Mouse (Mus musculus): ENCODE data around the gene Scamp1. TPM values are rescaled to one million over a fixed set of nuclear protein-coding genes. Genes with fewer than 3 reads are reported as not detected.
A peak's percentile ranks its signal among the peaks of the same experiment; 100 is the strongest.

Gene Scamp1
- polyA plus RNA-seq, 1 experiment from 2014 or later: 29.6 TPM

- H3K9me3 ChIP-seq (ENCODE audit: control insufficient read depth, low read length): no peaks in the 10 kb centered on the region
- ATAC-seq (ENCODE audit: insufficient number of reproducible peaks, low FRiP score, low TSS enrichment, low read depth) (no peak), DNase-seq (ENCODE audit: low spot score) (no peak)
- H3K27ac ChIP-seq (replicated peaks; ENCODE audit: low read depth, low read length): no peak overlapping the region
- peaks cover 7% of the 10 kb centered on the region for H3K4me1 ChIP-seq (ENCODE audit: control insufficient read depth, insufficient read depth, low read length)
- no peak overlapping the region for H3K4me3 ChIP-seq (ENCODE audit: low read depth, low read length)
- H3K4me2 ChIP-seq (ENCODE audit: low read depth, severe bottlenecking): no peak overlapping the region
- no peaks in the 10 kb centered on the region for H3K27me3 ChIP-seq (ENCODE audit: control insufficient read depth, insufficient read depth, low read length)
- 79% methylated on average over 6 of the region's 6 CpGs for WGBS
- no peaks in the 10 kb centered on the region for H3K36me3 ChIP-seq (ENCODE audit: control insufficient read depth, insufficient read depth, low read length)
- no peak overlapping the region for H3K9ac ChIP-seq (ENCODE audit: low read length)
Measured at GRCm38 (mm10) chr13:94164501-94164900, 121.2 kb downstream of the Scamp1 start.

- H3K27ac ChIP-seq (replicated peaks; ENCODE audit: low read depth, low read length): peak overlapping the region; percentile 69
- ATAC-seq (ENCODE audit: insufficient number of reproducible peaks, low FRiP score, low TSS enrichment, low read depth) (no peak), DNase-seq (ENCODE audit: low spot score) (no peak)
- WGBS: 74% methylated on average over 7 of the region's 7 CpGs
- H3K27me3 ChIP-seq (ENCODE audit: control insufficient read depth, insufficient read depth, low read length): no peaks in the 10 kb centered on the region
- H3K4me2 ChIP-seq (ENCODE audit: low read depth, severe bottlenecking): no peak overlapping the region
- H3K36me3 ChIP-seq (ENCODE audit: control insufficient read depth, insufficient read depth, low read length): no peaks in the 10 kb centered on the region; the same call in 1 of the 2 replicates
- H3K9ac ChIP-seq (ENCODE audit: low read length): no peak overlapping the region
- H3K4me3 ChIP-seq (ENCODE audit: low read depth, low read length): no peak overlapping the region
- no peaks in the 10 kb centered on the region; the same call in 1 of the 2 replicates for H3K9me3 ChIP-seq (ENCODE audit: control insufficient read depth, low read length)
- peaks cover 24% of the 10 kb centered on the region for H3K4me1 ChIP-seq (ENCODE audit: control insufficient read depth, insufficient read depth, low read length)
Measured at GRCm38 (mm10) chr13:94159478-94160220, 126.0 kb downstream of the Scamp1 start.

- Histone ChIP-seq H3K4me3 (ENCODE audit: low read depth, low read length) (no peak overlapping the region), H3K4me1 (ENCODE audit: control insufficient read depth, insufficient read depth, low read length) (peaks cover 24% of the 10 kb centered on the region), H3K36me3 (ENCODE audit: control insufficient read depth, insufficient read depth, low read length) (no peaks in the 10 kb centered on the region; the same call in 1 of the 2 replicates), H3K27ac (replicated peaks; ENCODE audit: low read depth, low read length) (peak overlapping the region; percentile 69), H3K27me3 (ENCODE audit: control insufficient read depth, insufficient read depth, low read length) (no peaks in the 10 kb centered on the region), H3K9ac (ENCODE audit: low read length) (no peak overlapping the region), H3K4me2 (ENCODE audit: low read depth, severe bottlenecking) (no peak overlapping the region), H3K9me3 (ENCODE audit: control insufficient read depth, low read length) (no peaks in the 10 kb centered on the region; the same call in 1 of the 2 replicates)
- DNase-seq (ENCODE audit: low spot score): peak; percentile 74
- peak; percentile 56; the same call in 1 of the 2 replicates for ATAC-seq (ENCODE audit: insufficient number of reproducible peaks, low FRiP score, low TSS enrichment, low read depth)
- WGBS: 21% methylated on average over 6 of the region's 6 CpGs
Measured at GRCm38 (mm10) chr13:94158864-94159477, 126.7 kb downstream of the Scamp1 start.

- peak; percentile 46 for DNase-seq (ENCODE audit: low spot score)
- no peak for ATAC-seq (ENCODE audit: insufficient number of reproducible peaks, low FRiP score, low TSS enrichment, low read depth)
- H3K4me1 ChIP-seq (ENCODE audit: control insufficient read depth, insufficient read depth, low read length): peaks cover 22% of the 10 kb centered on the region
- H3K36me3 ChIP-seq (ENCODE audit: control insufficient read depth, insufficient read depth, low read length): no peaks in the 10 kb centered on the region; the same call in 1 of the 2 replicates
- H3K27ac ChIP-seq (replicated peaks; ENCODE audit: low read depth, low read length): no peak overlapping the region
- no peak overlapping the region for H3K9ac ChIP-seq (ENCODE audit: low read length)
- H3K4me2 ChIP-seq (ENCODE audit: low read depth, severe bottlenecking): no peak overlapping the region
- 53% methylated on average over 9 of the region's 9 CpGs for WGBS
- H3K9me3 ChIP-seq (ENCODE audit: control insufficient read depth, low read length): no peaks in the 10 kb centered on the region; the same call in 1 of the 2 replicates
- no peak overlapping the region for H3K4me3 ChIP-seq (ENCODE audit: low read depth, low read length)
- no peaks in the 10 kb centered on the region for H3K27me3 ChIP-seq (ENCODE audit: control insufficient read depth, insufficient read depth, low read length)
Measured at GRCm38 (mm10) chr13:94155657-94156429, 129.8 kb downstream of the Scamp1 start.

GRCm38 (mm10) chr13:94154512-94155296, 131.0 kb downstream of the Scamp1 start:
- Histone ChIP-seq H3K36me3 (ENCODE audit: control insufficient read depth, insufficient read depth, low read length) (no peaks in the 10 kb centered on the region; the same call in 1 of the 2 replicates), H3K4me2 (ENCODE audit: low read depth, severe bottlenecking) (no peak overlapping the region), H3K4me1 (ENCODE audit: control insufficient read depth, insufficient read depth, low read length) (peaks cover 18% of the 10 kb centered on the region), H3K4me3 (ENCODE audit: low read depth, low read length) (no peak overlapping the region), H3K9me3 (ENCODE audit: control insufficient read depth, low read length) (no peaks in the 10 kb centered on the region; the same call in 1 of the 2 replicates), H3K27me3 (ENCODE audit: control insufficient read depth, insufficient read depth, low read length) (no peaks in the 10 kb centered on the region), H3K9ac (ENCODE audit: low read length) (no peak overlapping the region), H3K27ac (replicated peaks; ENCODE audit: low read depth, low read length) (no peak overlapping the region)
- 86% methylated on average over 15 of the region's 15 CpGs for WGBS
- DNase-seq (ENCODE audit: low spot score) (no peak), ATAC-seq (ENCODE audit: insufficient number of reproducible peaks, low FRiP score, low TSS enrichment, low read depth) (no peak)

GRCm38 (mm10) chr13:94153658-94154057, 132.0 kb downstream of the Scamp1 start:
- Histone ChIP-seq H3K4me1 (ENCODE audit: control insufficient read depth, insufficient read depth, low read length) (peaks cover 8% of the 10 kb centered on the region), H3K36me3 (ENCODE audit: control insufficient read depth, insufficient read depth, low read length) (no peaks in the 10 kb centered on the region), H3K9ac (ENCODE audit: low read length) (no peak overlapping the region), H3K27me3 (ENCODE audit: control insufficient read depth, insufficient read depth, low read length) (no peaks in the 10 kb centered on the region), H3K27ac (replicated peaks; ENCODE audit: low read depth, low read length) (no peak overlapping the region), H3K4me2 (ENCODE audit: low read depth, severe bottlenecking) (no peak overlapping the region), H3K4me3 (ENCODE audit: low read depth, low read length) (no peak overlapping the region), H3K9me3 (ENCODE audit: control insufficient read depth, low read length) (no peaks in the 10 kb centered on the region; the same call in 1 of the 2 replicates)
- ATAC-seq (ENCODE audit: insufficient number of reproducible peaks, low FRiP score, low TSS enrichment, low read depth) (no peak), DNase-seq (ENCODE audit: low spot score) (no peak)
- 91% methylated on average over 6 of the region's 6 CpGs for WGBS

- Histone ChIP-seq H3K4me3 (ENCODE audit: low read depth, low read length) (no peak overlapping the region), H3K9ac (ENCODE audit: low read length) (no peak overlapping the region), H3K36me3 (ENCODE audit: control insufficient read depth, insufficient read depth, low read length) (no peaks in the 10 kb centered on the region), H3K4me2 (ENCODE audit: low read depth, severe bottlenecking) (no peak overlapping the region), H3K9me3 (ENCODE audit: control insufficient read depth, low read length) (no peaks in the 10 kb centered on the region; the same call in 1 of the 2 replicates), H3K27ac (replicated peaks; ENCODE audit: low read depth, low read length) (no peak overlapping the region), H3K4me1 (ENCODE audit: control insufficient read depth, insufficient read depth, low read length) (peaks cover 8% of the 10 kb centered on the region), H3K27me3 (ENCODE audit: control insufficient read depth, insufficient read depth, low read length) (no peaks in the 10 kb centered on the region)
- DNase-seq (ENCODE audit: low spot score): no peak
- WGBS: 94% methylated on average over 10 of the region's 10 CpGs
- ATAC-seq (ENCODE audit: insufficient number of reproducible peaks, low FRiP score, low TSS enrichment, low read depth): no peak
Measured at GRCm38 (mm10) chr13:94152836-94153235, 132.8 kb downstream of the Scamp1 start.

Measured in limb, embryonic 11.5 days (tissue).